Mouse (Mus musculus) cortical plate, adult 2 months (tissue): ENCODE data around the gene Polr2b. TPM values are rescaled to one million over a fixed set of nuclear protein-coding genes. Genes with fewer than 3 reads are reported as not detected.
A peak's percentile ranks its signal among the peaks of the same experiment; 100 is the strongest.

Experiments
- H3K27ac ChIP-seq: fragments of 200-500 bp; 2 replicates; pipeline ENCODE4 v1.5.1; 2012; ENCODE audit warnings: low read length, control low read depth, inconsistent platforms; ENCODE audit not compliant: insufficient read depth
- H3K4me1 ChIP-seq: fragments of 200-500 bp; 2 replicates; pipeline ENCODE4 v1.6.1; 2011; ENCODE audit warnings: low read length; ENCODE audit not compliant: control insufficient read depth, insufficient read depth
- H3K4me3 ChIP-seq: fragments of 200-500 bp; 2 replicates; pipeline ENCODE4 v1.5.1; 2011; ENCODE audit warnings: mild to moderate bottlenecking, low read length, control low read depth; ENCODE audit not compliant: insufficient read depth
- CTCF ChIP-seq: fragments of 200-500 bp; IDR thresholded peaks from 2 replicates; pipeline ENCODE4 v1.5.1; 2011; ENCODE audit warnings: mild to moderate bottlenecking, control low read depth, low read length; ENCODE audit not compliant: insufficient read depth; ENCODE audit errors: extremely low read depth
- POLR2A ChIP-seq: fragments of 200-500 bp; IDR thresholded peaks from 2 replicates; pipeline ENCODE4 v1.6.1; 2011; ENCODE audit warnings: mild to moderate bottlenecking, low read length, control low read depth; ENCODE audit not compliant: insufficient read depth; ENCODE audit errors: extremely low read depth
- polyA plus RNA-seq: library from polyadenylated mRNA; depleted of rRNA; stranded (reverse); fragments of >200 nt; gene quantifications from 2 replicates; pipeline ENCODE4 v1.2.3, GENCODE M21; 2012

The Polr2b gene
- polyA plus RNA-seq, 1 experiment: 35.4 TPM

- Histone ChIP-seq H3K4me3 (no peak overlapping the region), H3K4me1 (no peaks in the 10 kb centered on the region), H3K27ac (no peak overlapping the region)
- no peak for TF ChIP-seq POLR2A
- TF ChIP-seq CTCF: no peak
These were observed 40.5 kb upstream of the Polr2b start for GRCm38 (mm10) chr5:77269399-77269798.

- H3K4me1 ChIP-seq: no peaks in the 10 kb centered on the region
- H3K27ac ChIP-seq: no peak overlapping the region
- TF ChIP-seq CTCF (no peak), POLR2A (no peak)
- no peak overlapping the region for H3K4me3 ChIP-seq
These were observed 36.8 kb upstream of the Polr2b start for GRCm38 (mm10) chr5:77273151-77273550.

- Histone ChIP-seq H3K4me3 (no peak overlapping the region), H3K27ac (no peak overlapping the region), H3K4me1 (no peaks in the 10 kb centered on the region)
- TF ChIP-seq CTCF (peak; percentile 27; the same call in 1 of the 2 replicates), POLR2A (no peak)
These were observed 34.0 kb upstream of the Polr2b start for GRCm38 (mm10) chr5:77275950-77276349.

- no peak overlapping the region for H3K4me3 ChIP-seq
- no peak for TF ChIP-seq POLR2A
- H3K4me1 ChIP-seq: no peaks in the 10 kb centered on the region
- no peak overlapping the region for H3K27ac ChIP-seq
These were observed 32.7 kb upstream of the Polr2b start for GRCm38 (mm10) chr5:77277204-77277603.

- TF ChIP-seq CTCF: no peak
- H3K4me3 ChIP-seq: no peak overlapping the region
- no peak overlapping the region for H3K27ac ChIP-seq
- no peaks in the 10 kb centered on the region for H3K4me1 ChIP-seq
These were observed 28.3 kb upstream of the Polr2b start for GRCm38 (mm10) chr5:77281518-77282174.

GRCm38 (mm10) chr5:77282242-77282641 is 27.7 kb upstream of the Polr2b start:
- no peaks in the 10 kb centered on the region for H3K4me1 ChIP-seq
- H3K27ac ChIP-seq: no peak overlapping the region
- no peak for TF ChIP-seq CTCF
- TF ChIP-seq POLR2A: no peak
- no peak overlapping the region for H3K4me3 ChIP-seq

- TF ChIP-seq POLR2A (no peak), CTCF (no peak)
- Histone ChIP-seq H3K4me1 (no peaks in the 10 kb centered on the region), H3K27ac (no peak overlapping the region), H3K4me3 (no peak overlapping the region)
These were observed 24.3 kb upstream of the Polr2b start for GRCm38 (mm10) chr5:77285685-77286084.

- Histone ChIP-seq H3K4me3 (no peak overlapping the region), H3K4me1 (no peaks in the 10 kb centered on the region), H3K27ac (no peak overlapping the region)
- no peak for TF ChIP-seq CTCF
- TF ChIP-seq POLR2A: no peak
These were observed 23.0 kb upstream of the Polr2b start for GRCm38 (mm10) chr5:77286904-77287303.

- no peaks in the 10 kb centered on the region for H3K4me1 ChIP-seq
- TF ChIP-seq CTCF (no peak), POLR2A (no peak)
- no peak overlapping the region for H3K4me3 ChIP-seq
- H3K27ac ChIP-seq: no peak overlapping the region
These were observed 22.0 kb upstream of the Polr2b start for GRCm38 (mm10) chr5:77287901-77288300.

- H3K4me1 ChIP-seq: no peaks in the 10 kb centered on the region
- H3K4me3 ChIP-seq: no peak overlapping the region
- TF ChIP-seq POLR2A (no peak), CTCF (no peak)
- no peak overlapping the region for H3K27ac ChIP-seq
These were observed 20.3 kb upstream of the Polr2b start for GRCm38 (mm10) chr5:77289686-77290085.
